Mouse (Mus musculus) neutrophil, adult 5-6 weeks (primary cell): ENCODE measurements at regions not wholly inside any gene's neighbourhood (a gene's known extent, or its start where the extent isn't known, plus 50 kb on each side); places are given as distances from the start of the nearest gene placed in this dataset.
"Not testable (repeated sequence)": the region's sequence is repeated elsewhere in the genome, so short reads cannot be mapped to it uniquely, and the experiment has no call there.

Experiments
- ATAC-seq: fragments of 151-379, 151-347 bp; 2 replicates; pipeline ENCODE4 v1.8.0; 2017; ENCODE audit warnings: mild to moderate bottlenecking, moderate TSS enrichment; ENCODE audit not compliant: insufficient number of reproducible peaks, poor library complexity, low FRiP score, severe bottlenecking; ENCODE audit errors: extremely low read depth

DNA sequence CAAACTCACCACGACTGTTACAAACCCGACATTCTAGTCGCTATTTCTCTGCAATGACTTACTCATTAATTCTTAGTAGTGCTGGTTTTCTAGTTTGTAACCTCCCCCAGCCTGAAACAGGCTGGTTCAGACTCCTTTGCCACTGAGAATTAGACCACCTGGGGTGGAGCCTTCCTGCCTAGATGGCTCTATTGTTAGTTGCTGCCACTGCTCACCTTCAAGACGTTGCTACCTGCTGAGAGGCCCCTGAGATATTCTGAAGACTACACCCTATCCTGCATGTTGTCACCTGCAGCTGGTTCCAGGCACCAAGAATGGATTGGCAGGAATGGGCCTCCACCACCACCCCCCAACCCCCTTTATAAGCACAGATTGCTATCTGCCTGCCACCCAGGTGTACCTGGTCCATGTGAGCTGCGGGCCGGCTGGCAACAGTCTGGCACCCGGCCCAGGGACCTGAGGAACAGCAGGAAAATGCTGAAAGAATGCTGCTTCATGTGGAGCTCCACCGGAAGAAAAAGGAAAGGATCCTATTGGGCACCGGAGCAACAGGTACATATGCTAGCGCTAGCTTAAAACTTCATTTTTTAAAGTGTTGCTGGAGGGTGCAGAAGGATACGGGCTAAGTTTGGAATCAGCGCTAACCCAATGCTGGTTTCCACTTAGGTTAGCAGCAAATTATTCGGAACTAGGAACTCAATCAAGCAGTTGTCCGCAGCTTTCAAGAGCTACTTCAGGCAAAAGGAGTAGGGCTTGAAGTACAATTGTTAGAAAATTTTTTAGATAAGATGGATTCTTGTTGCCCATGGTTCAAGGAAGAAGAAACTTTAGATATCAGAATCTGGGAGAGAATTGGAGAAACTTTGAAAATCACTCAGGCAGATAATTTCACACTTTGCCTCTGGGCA is 129.4 kb upstream of the Trim24 start:
- no peak for ATAC-seq

GRCm38 (mm10) chr6:37741916-37742315 is 128.7 kb upstream of the Trim24 start:
- ATAC-seq, result not testable (repeated sequence)

DNA sequence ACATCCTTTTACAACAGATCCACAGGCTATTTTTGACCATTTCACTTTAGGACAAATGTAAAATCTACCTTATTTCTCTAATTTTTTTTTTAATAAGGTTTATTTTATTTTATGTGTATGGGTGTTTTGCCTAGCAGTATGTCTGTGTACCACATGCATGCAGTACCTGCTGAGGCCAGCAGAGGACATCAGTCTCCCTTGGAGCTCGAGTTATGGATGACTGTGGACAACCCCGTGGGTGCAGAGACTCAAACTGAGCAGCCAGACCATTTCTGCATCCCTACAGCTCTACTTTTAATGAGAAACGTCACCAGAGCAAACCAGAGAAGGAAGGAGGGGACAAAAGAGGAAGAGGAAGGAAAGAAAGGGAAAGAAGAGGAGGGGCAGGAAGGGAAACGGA is 125.9 kb upstream of the Trim24 start:
- no peak for ATAC-seq

DNA sequence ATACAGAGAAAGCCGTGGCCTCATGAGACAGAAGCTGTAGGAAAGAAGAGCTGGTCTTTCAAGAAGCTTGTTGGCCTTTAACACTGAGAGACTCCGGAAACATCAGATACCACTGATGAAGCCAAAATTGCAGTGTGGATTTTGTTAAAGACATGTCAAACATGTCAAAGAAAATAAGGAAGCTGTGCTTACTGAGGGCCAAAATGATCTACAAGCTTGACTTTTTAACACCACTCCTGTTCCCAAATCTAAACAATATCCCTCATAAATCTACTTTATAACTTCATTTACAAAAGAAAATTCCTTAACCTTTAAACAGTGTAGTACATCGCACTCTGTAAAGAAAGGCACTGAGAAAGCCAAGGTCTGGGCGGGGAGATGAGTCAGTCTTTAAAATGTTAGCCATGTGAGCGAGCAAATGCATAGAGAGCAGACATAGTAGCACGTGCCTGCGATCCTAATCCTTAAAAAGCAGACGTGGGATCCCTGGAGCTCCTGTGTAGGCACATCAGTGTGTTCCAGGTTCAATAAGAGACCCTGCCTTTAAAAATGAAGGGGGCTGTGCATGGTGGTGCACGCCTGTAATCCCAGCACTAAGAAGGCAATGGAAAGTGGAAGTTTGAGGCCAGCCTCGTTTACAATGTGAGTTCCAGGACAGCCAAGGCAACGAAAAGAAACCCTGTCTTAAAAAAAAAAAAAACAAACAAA is 125.1 kb upstream of the Trim24 start:
- ATAC-seq, result no peak

DNA sequence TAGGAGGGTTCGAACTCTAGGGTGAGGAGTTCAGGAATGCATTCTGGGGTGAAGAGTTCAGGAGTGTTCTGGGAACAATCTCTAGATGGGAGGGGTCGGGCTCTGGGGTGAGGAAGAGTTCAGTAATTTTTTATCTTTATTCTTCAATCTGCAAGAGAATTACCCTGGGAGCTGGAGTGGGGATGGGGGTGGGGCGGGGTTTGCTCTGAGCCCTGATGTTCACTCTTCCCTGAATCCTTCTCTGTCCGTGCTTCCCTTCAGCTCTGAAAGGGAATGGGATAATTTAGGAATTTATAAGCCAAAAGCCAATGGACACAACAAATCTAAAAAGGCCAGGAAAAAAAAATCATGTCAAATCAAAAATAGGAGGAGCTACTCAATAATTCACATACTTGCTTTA is 122.8 kb upstream of the Trim24 start:
- not testable (repeated sequence) for ATAC-seq

- no peak for ATAC-seq
These were observed 122.2 kb upstream of the Trim24 start for GRCm38 (mm10) chr6:37748296-37748980.

- ATAC-seq, result no peak
These were observed 121.6 kb upstream of the Trim24 start for GRCm38 (mm10) chr6:37749016-37749415.

GRCm38 (mm10) chr6:37750271-37750670 is 120.3 kb upstream of the Trim24 start:
- no peak for ATAC-seq

DNA sequence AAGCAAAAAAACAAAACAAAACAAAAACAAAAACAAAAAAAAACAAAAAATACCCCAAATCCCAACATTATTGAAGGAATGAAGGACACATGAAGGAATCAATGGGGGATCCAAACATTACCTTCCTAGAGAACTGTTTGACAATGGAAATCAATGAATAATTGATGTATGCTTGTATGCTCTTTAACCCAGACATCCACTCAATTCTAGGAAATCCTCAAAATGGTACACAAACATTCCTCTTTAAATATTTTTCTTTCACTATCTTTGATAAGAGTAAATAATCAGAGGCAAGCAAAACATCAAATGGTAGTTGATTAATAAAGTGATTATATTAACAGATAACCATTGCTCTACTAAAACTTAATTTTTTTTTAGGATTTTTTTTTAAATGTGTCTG is 118.9 kb upstream of the Trim24 start:
- no peak for ATAC-seq

DNA sequence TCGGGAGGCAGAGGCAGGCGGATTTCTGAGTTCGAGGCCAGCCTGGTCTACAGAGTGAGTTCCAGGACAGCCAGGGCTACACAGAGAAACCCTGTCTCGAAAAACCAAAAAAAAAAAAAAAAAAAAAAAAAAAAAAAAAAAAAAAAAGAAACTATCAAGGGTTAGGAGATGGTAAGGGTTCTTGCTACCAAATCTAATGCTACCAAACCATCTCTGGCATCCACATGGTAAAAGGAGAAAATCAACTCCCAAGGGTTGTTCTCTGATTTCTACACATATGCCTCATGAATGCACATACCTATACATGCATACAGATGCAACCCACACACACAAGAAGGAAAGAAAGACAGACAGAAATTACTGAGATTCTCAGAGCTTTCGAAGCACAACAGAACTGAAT is 109.6 kb upstream of the Trim24 start:
- not testable (repeated sequence) for ATAC-seq

- no peak for ATAC-seq
These were observed 107.6 kb upstream of the Trim24 start for GRCm38 (mm10) chr6:37763036-37763435.

- no peak for ATAC-seq
These were observed 102.9 kb upstream of the Trim24 start for GRCm38 (mm10) chr6:37767690-37768089.

- ATAC-seq, result no peak
These were observed 97.3 kb upstream of the Trim24 start for GRCm38 (mm10) chr6:37773294-37773693.

- ATAC-seq, result no peak
These were observed 95.5 kb upstream of the Trim24 start for GRCm38 (mm10) chr6:37775151-37775550.

DNA sequence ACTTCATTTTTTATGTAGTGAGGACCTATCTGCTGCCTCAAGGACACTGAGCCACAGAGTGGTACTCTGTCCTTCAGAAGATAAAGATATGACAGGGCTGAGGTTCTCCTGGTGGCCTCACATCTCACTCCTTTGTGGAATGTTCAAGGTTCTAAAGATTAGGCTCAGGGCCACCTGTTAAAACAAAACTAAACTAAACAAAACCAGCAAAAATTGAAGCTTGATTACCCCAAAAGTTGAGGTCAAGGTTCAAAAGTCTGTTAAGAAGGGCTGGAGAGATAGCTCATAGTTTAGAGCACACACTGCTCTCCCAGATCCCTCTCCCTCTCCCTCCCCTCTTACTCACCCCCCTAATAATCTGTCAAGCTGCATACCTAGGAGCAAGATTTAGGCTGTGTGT is 90.7 kb upstream of the Trim24 start:
- ATAC-seq, result no peak

DNA sequence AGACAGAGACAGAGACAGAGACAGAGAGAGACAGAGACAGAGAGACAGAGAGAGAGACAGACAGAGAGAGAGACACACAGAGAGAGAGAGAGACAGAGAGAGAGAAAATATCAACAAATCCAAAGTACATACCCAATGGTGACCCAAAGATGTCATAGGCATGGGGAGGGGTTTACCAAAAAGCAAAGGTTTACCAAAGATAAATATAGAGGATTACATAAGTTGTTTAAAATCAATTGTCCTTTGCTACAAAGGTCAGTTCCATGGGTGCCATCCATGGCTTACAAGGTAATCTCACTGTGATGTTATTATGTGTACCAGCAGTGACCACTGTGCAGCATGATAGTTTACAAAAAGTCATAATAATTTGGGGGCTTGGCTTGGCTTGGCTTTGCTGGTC is 88.7 kb upstream of the Trim24 start:
- no peak for ATAC-seq

DNA sequence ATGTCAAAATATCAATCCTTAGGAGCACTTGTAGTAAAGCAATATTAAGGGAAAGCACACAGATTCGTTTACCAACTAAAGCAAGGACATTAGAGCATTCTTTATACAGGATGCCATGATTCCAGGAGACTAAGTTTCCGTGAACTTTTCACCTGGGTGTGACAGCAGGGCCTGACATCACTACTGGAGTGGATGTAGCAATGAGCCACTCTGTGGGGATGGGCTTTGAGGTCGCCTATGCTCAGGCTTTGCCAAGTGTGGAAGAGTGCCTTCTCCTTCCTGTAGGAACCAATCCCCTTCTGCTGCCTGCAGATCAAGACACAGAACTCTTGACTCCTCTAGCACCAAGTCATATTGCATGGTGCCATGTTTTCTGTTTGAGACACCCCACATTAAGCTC is 85.3 kb upstream of the Trim24 start:
- not testable (repeated sequence) for ATAC-seq

DNA sequence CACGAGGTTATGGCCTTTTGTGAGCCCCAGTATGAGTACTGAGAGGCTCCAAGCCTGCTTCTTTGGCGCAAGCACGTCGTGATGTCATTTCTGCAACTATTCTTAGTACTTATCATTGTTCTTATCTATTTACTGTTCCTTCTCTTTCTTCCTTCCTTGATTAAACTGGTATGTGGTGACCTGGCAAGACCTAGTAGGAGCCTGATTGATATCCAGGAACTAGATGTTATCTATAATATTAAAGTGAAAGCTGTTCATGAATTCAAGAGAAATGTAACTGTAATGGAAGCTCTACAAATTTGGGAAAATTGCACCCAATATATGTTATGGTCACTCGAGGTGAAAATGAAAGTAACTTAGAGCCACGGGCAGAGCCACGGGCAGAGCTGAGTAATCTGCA is 84.9 kb upstream of the Trim24 start:
- no peak for ATAC-seq

DNA sequence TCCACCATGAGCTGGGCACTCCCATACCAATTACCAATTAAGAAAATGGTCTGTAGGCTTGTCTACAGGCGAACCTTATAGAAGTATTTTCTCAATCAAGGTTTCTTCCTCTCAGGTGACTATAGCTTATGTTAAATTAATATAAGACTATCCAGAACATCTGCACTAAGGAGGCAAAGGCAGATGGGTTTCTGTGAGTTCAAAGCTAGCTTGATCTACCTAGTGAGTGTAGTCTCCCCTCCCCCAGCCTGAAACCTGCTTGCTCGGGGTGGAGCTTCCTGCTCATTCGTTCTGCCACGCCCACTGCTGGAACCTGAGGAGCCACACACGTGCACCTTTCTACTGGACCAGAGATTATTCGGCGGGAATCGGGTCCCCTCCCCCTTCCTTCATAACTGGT is 82.8 kb upstream of the Trim24 start:
- not testable (repeated sequence) for ATAC-seq

DNA sequence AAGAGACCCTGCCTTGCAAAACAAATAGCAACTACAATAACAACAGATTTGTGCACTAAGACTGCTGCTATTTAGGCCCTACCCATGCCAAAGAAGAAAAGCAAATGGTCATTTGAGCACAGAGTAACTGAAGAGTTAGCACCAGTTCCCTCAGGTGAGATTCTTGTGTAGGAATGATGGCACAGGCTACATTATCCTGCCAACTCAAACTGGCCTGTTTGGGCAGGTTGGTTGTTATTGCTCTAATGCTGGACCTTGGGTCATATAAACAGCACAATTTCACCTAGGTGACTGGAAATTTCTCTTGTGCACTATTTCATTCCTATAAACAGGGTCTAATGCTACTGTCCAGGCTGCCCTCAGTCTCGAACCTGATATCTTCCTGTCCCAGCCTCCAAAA is 79.7 kb upstream of the Trim24 start:
- ATAC-seq, result no peak
